Mouse (Mus musculus) brain, adult 2 months (tissue): ENCODE data around the gene Crabp1.

ENCODE experiments used
- DNase-seq: peaks from one replicate; pipeline ENCODE4 v3.0.0; 2011; ENCODE audit warnings: low read depth, low spot score

Crabp1 gene

GRCm38 (mm10) chr9:54764561-54765217 is at the start of gene Crabp1:
TSS of gene Crabp1 (plus strand) at chr9:54764748.
- DNase-seq = peak; percentile 16

GRCm38 (mm10) chr9:54715776-54716175 is 48.8 kb upstream of the Crabp1 start:
- no peak for DNase-seq

- no peak for DNase-seq
Measured at GRCm38 (mm10) chr9:54717527-54717926, 47.0 kb upstream of the Crabp1 start.

- peak; percentile 74 for DNase-seq
Measured at GRCm38 (mm10) chr9:54722156-54722555, 42.4 kb upstream of the Crabp1 start.

DNA sequence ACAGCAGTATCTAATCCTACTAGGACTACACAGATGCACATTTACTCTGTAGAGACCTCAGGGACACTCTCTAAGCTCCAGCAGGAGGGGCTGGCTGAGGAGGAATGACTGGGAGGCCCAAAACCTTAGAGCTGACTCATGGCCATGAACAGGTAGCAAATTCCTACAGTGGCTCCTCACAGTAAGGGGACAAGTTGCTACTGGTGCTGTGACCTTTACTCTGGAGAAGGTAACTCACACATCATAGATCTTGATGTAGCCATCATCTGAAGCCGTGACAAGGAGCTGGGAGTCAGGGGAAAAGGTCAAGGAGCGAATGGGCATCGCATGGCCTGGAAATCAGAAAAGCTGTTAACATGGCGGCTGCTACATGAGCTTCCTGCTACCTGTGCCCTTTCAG is 42.0 kb upstream of the Crabp1 start:
- no peak for DNase-seq

GRCm38 (mm10) chr9:54726315-54726714 is 38.2 kb upstream of the Crabp1 start:
- peak; percentile 74 for DNase-seq

- no peak for DNase-seq
Measured at GRCm38 (mm10) chr9:54732122-54732521, 32.4 kb upstream of the Crabp1 start.

GRCm38 (mm10) chr9:54733921-54734638 is 30.5 kb upstream of the Crabp1 start, which contains the start of gene Wdr61:
TSS of gene Wdr61 (minus strand) at chr9:54734519.
- DNase-seq = peak; percentile 98

DNA sequence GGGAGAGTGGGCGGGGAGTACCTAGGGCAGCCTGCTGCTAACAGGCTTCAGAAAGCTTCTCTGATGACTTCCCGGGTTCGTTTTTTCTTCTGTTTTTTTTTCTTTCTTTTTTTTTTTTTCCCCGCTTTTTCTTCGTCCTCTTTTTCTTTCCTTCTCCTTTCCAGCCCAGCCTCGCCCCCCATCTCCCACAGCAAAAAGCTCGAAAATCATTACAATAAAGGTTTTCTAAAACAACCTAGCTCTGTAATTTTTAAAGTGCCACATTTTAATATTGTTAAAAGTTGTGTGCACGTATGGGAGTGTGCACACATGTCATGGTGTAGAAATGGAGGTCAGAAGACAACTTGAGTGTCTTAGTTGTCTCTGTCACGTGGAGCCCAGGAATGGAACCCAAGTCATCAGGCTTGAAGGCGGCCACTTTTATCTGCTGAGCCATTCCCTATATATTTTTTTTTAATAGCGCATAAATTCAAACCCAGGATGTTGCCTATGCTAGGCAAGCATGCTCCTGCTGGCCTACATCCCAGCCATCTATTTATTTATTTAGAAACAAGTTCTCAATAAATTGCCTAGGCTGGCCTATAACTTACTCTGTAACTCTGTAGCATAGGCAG is 29.8 kb upstream of the Crabp1 start:
- DNase-seq = no peak

- peak; percentile 86 for DNase-seq
Measured at GRCm38 (mm10) chr9:54736284-54736701, 28.3 kb upstream of the Crabp1 start.

DNA sequence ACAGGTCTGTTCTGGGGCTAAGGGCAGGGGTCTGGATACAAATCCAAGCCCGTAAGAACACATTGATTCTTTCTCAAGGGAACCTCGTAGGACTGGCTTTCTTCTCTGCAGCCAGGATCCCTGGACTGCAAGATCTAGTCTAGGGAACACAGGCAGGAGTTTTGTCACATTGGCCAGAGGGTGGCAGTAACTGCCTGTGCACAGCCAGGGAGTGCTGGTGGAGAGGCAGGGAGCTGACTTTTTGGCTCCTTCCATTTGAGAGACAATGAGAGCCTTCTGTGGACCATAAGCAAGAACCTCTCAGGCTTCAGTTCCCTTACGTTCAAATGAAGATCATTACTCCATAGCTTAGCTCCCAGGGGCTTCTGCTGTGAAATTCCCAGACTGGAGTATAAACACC is 26.2 kb upstream of the Crabp1 start:
- peak; percentile 82 for DNase-seq

- no peak for DNase-seq
Measured at GRCm38 (mm10) chr9:54743891-54744290, 20.7 kb upstream of the Crabp1 start.

GRCm38 (mm10) chr9:54745740-54746370 is 18.7 kb upstream of the Crabp1 start:
- no peak for DNase-seq

DNA sequence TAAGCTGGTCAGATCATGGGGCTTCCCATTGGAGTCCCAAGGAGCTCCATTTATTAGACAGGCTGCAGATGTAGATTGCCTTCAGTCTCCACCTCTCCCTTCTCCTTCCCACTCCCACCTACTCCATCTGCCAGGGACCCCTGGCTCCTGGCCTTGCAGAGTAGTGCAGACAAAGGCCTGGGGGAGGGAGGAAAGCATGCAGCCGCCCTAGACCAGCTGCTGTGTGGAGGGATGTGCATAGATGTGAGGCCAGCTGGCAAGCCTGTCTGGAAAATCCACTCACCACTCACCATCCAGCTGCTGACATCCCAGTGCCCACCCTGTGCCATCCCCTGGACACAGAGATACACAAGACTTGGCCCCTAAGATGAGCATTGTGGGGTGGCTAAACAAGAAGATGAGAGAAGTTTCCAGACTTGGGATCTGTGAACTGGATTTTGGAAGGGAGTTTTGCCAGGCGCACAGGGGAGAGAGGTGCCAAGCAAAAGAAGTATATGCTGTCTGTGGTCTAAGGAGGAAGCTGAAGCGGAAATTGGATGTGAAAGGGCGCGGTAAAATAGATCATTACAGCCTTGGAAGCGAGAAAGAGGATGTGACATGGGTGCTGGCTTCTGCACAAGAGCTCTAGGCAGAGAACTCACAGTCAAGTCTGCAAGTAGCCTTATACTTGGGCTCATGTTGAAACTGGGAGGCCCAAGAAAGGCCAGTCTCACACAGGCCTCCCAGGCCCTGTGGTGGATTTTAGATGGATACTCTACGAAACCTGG is 14.2 kb upstream of the Crabp1 start:
- DNase-seq = no peak

- DNase-seq = no peak
Measured at GRCm38 (mm10) chr9:54751684-54752083, 12.9 kb upstream of the Crabp1 start.

GRCm38 (mm10) chr9:54752201-54752943 is 12.2 kb upstream of the Crabp1 start:
- no peak for DNase-seq

GRCm38 (mm10) chr9:54752944-54753295 is 11.6 kb upstream of the Crabp1 start:
- DNase-seq = no peak

DNA sequence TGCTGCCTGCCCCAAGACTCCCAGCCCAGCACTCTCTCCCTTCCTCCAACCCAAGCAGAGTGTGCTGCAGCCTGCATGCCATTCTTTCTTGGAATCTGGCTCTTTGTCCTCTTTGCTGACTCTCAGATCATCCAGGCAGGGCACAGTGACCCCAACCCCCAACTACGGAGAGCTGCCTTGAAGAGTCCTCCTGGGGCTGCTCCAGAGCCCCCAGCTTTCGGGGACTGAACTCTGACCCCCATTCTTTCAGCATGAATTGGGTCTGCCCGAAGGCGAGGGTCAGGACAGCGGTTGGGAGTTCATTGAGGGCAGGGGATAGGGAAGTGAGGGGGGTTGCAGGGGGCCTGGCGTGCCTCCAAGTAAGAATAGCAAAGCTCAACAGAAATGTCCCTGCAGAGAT is 5.0 kb upstream of the Crabp1 start:
- DNase-seq = no peak

DNA sequence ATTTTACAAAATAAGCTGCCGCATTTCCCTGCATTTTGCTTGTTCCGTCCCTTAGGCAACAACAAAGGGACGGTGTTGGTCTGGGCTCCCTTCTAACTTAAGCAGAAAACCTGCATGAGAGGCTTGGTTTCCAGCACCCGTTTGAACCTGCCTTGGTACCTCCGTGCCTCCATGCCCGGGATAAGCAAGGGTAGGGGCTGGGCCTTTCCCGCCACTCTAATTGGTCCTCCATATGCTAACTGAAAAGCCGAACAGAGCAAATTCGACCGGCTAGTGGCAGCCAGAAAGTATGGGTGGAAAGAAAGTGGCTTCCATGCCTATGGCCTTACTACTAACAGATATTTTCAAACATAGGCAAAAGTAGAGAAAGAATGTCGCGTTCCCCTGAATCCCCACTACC is 457 bp upstream of the Crabp1 start:
- no peak for DNase-seq

- no peak for DNase-seq
Measured at GRCm38 (mm10) chr9:54765336-54766085, 963 bp downstream of the Crabp1 start.
